Mouse (Mus musculus) cerebellum, postnatal 10 days (tissue): ENCODE measurements around the gene Rbfox3.

ENCODE experiments used
- DNase-seq, 2 experiments: peaks; one replicate each; pipeline ENCODE4 v3.0.0; 2021; ENCODE audit warnings: mixed read lengths in 2 of 2

Gene Rbfox3

DNA sequence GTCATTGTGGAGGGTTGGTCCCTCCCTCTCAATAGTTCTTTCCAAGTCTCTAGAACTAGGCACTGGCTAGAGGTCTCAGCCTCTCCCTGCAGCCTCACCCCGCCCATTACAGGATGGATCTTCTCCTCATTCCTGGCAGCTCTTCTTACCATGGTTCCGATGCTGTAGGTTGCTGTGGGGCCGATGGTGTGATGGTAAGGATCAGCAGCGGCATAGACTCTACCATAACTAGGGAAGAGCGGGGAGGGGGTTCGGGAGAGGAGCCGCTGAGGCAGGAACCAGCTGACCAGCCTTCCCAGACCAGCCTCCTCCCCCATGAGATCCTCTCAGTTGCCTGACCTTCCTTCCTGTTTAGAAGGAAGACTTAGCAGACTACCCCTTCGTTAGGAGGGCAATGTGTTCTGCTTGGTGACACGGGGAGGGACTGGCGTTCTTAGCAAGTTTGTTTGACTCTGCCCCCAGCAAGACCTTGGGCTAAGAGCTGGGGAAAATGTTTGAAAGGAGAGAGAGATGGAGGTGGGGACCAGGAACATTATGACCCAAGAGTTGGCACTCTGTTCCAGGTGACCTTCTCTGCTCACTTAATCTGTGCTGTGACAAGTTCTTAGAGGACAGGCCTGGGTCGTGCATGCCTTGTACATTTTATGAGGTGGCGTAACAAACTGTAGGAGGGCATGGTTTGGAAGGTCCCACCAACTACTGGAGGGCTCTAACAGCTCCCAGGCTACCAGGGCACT, 417.2 kb downstream of the Rbfox3 start:
- no peak for DNase-seq

DNA sequence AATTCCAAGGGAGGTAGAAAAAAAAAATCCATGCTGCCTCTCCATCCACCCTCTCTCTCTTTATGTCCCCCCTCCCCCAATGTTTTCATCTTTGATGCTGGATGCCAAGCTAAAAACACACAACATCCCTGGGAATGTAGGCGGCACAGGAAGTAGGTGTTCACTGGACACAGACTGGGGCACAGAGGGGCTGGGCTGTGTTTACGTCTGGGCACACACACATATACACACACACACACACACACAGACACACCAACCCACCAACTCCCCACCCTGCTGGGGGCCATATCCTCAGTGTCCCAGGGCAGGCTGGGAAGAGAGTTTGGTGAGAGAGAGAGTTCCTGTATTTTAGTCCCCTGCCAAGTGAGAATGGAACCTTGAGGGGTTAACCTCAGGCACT, 417.9 kb downstream of the Rbfox3 start:
- DNase-seq, result no peak

GRCm38 (mm10) chr11:118491230-118491629, 420.2 kb downstream of the Rbfox3 start:
- no peak for DNase-seq

- DNase-seq, result peak; percentile 90 to 93
Observed at GRCm38 (mm10) chr11:118490566-118491218, 420.7 kb downstream of the Rbfox3 start.

DNA sequence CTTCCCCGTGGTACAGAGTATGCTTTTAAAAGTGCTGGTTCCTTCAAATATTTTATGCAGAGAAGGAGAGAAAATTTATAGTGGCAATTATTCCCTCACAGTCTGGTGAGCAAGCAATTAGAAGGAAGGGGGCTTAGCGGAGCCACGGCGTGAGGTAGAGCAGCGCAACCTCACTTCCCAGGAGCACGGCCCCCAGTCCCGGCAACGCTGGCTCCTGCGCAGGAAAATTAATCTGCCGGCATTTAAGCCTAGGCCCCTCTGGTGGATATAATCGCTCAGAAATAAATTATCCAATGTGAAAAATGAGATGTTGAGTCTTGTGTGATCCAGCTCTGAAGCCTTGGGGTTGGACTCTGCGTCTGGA, 422.5 kb downstream of the Rbfox3 start:
- DNase-seq, result no peak

DNA sequence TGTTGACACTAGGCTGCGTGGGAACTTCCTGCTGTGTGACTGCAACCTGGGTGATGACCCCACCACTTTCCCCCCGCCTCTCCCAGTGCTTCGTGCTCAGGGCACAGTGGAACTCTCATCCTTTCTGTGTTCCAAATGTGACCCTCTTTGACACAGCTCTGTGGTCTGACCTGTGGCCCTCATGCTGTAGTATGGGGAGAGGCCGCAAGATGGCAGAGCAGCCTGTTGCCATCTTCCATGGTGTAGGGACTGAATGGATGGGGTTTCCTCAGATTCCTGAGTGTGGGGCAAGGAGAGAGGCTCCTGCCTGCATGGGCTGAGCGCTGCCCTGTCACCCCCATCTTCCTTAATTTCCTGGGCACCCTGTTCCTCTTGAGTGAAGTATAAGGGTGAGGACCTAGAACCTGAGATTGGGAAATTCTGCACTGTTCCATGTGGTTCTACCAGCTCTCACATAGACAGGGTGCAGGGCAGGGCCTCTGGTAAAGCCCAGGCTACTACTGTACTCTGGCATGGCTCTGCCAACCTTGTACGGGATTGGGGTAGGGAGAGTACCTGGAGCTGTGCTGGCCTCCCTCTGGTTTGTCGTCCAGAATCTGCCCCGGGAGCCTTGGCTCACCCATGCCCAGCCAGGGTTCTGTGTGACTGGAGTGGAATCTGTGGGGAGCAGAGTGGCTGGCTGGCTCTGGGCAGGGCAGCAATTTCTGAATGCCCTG, 423.0 kb downstream of the Rbfox3 start:
- DNase-seq, result peak; percentile 68 to 74

DNA sequence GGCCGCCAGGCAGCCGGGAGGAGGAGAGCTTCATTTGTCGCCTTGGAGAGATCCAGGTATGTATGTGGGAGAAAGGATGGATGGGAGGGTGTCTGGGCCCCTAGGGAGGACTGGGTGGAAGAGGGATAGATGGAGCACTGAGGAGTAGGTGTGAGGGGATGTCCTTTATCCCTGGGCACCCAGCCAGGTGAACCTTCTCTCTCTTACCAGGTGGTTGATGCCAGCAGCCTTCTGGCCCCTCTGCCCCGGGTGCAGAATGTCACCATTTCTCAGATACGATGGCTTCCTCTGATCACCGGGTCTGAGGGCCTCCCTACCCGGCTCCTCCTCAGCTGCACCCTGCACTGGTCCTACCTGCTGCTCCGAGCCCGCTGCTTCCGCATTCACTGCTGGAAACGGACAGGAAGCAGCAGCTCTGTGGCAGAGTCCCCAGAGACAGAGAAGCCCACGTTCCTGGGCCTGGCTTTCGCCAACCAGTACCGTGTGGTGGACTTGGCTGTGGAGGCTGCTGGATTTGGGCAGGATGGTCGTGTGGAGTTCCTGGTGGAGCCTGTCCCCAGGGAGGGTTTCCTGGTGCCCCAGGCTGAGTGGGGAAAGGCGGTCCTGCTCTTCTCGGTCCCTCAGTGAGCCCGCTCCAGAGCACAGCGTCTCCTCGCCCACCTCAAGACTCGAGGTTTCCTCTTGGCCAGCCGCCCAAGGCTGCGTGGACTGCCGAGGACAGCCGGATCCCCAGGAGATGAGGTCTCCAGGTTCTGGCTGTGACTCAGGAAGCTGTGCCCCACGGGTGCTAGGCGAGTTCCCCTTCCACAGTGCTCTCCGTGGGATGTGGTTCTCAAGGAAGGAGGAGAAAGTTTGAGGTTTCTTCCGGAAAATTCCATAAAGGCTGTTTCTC, 424.3 kb downstream of the Rbfox3 start:
- DNase-seq, result peak; percentile 67 to 74

DNA sequence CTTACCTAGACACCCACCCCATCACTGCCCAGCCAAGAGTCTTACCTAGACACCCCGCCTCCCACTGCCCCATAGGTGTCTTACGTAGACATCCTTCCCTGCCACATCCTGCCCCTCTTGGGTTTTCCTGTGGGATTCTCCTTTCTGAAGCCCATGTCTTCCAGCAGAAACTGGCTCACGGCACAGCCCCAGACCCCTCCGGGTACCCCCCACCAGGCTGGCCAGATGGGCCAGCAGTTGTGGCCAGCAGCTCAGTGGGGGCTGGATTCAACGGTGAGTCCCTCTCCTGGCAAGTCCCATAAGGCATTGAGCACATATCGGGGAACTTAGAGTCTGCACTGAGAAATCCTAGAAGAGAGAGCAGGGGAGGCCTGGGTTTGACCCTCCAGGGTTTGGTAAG, 425.1 kb downstream of the Rbfox3 start:
- DNase-seq, result peak; percentile 64 to 71

- peak in 1 of 2 experiments; percentile 55 for DNase-seq
Observed at GRCm38 (mm10) chr11:118485780-118486179, 425.6 kb downstream of the Rbfox3 start.

DNA sequence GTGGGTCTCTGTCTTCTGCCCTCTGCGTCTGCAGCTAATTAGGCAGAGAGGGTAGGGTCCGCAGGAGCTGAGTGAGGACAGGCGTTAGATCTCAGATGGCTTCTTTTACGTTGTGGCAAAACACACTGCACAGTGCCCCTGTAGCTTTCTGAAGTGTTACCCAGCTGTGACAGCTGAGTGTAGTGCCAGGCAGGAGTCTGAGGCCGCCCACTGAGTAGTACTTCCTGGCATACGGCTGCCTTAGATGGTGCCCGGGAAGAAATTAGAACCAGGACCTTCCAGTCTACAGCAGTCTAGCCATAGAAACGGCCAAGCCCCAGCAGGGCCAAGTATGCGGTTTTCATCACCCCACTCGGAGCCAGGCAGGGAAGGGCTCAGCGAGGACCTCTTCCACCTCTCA, 426.1 kb downstream of the Rbfox3 start:
- DNase-seq, result peak in 1 of 2 experiments; percentile 42

DNA sequence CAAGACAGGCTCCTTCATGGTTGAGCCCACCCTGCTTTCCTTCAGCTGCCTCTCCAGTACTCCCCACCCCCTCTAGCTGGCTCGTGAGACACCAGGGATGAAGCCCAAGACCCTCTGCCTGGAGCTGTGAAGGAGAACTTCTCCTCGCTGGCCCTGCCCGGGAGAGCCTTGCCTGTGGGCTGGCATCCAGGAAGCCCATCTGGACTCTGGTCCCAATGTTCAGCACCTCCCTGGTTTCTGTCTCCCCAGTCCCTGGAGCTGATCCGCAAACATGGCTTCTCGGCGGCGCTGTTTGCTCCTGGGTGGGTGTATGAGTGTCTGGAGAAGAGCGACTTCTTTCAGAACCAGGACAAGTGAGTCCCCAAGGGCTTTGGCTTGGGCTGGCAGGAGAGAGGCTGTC, 427.2 kb downstream of the Rbfox3 start:
- peak; percentile 85 to 89 for DNase-seq

GRCm38 (mm10) chr11:118481751-118482150, 429.6 kb downstream of the Rbfox3 start:
- peak; percentile 66 to 69 for DNase-seq

- DNase-seq, result peak; percentile 82 to 84
Observed at GRCm38 (mm10) chr11:118481231-118481630, 430.2 kb downstream of the Rbfox3 start.

DNA sequence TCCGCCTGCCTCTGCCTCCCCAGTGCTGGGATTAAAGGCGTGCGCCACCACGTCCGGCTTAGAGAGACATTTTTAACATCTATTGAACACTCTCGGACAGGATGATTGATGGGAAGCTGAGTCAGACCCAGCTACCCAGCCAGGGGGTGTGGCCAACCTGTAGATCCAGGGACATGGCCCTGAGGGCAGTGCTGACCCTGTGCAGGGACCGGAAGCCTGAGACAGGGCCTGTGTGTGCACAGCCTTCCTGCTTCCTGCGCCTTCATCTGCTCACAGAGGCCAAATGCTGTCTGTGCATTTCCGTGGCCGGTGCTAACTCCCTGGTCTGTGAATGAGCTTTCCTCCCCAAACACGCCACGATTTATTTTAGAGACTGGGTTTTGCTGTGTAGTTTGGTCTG, 431.6 kb downstream of the Rbfox3 start:
- DNase-seq, result no peak

DNA sequence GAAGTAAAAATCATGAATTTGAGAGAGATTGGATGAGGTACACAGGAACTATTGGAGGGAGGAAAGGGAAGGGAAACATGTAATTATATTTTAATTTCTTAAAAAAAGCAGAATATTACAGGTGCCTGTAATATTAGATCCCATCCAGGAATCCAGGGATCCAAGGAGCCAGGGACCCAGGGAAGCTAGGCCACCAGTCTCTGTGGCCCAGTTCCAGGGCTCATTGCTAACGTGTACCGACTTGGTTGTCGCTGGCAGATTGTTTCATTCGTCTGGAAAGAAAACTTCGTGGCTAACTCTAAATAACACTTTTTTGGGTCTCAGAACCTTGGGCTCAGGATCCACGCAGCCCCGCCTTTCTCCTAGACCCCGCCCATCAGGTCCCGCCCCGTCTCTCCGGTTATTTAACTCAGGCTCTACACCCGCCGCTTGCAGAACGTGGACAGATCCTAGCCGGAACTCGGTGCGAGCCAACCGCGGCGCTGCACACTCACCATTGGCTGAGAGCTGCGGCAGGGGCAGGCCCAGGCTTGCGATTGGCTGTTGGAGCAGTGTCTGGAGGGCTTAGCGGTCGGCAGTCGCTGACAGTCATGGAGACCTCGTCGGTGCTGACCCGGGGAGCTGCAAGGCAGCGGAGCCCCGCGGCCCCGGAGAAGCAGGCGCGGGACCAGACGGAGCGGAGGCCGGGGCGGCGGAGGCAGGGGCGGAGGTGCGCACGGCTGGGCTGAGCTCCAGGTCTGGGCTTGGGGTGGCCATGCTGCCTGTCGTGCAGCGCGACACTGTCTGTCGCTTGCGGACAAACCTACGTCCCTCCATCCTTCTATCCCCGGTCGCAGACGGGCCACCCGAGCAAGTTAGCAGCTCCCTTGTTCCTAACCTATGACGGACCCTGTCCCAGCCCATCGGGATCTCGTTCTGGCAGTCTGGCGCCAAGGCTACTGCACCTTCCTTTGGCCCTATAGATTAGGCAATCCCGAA, 434.7 kb downstream of the Rbfox3 start, which contains the start of gene Engase:
Gene Engase (plus strand): TSS at position 434 of the 978 bp plus-strand sequence.
- peak; percentile 95 to 97 for DNase-seq

- DNase-seq, result no peak
Observed at GRCm38 (mm10) chr11:118475496-118476083, 435.8 kb downstream of the Rbfox3 start.

GRCm38 (mm10) chr11:118473842-118474500, 437.4 kb downstream of the Rbfox3 start:
- DNase-seq, result no peak

GRCm38 (mm10) chr11:118473161-118473560, 438.2 kb downstream of the Rbfox3 start:
- DNase-seq, result no peak

DNA sequence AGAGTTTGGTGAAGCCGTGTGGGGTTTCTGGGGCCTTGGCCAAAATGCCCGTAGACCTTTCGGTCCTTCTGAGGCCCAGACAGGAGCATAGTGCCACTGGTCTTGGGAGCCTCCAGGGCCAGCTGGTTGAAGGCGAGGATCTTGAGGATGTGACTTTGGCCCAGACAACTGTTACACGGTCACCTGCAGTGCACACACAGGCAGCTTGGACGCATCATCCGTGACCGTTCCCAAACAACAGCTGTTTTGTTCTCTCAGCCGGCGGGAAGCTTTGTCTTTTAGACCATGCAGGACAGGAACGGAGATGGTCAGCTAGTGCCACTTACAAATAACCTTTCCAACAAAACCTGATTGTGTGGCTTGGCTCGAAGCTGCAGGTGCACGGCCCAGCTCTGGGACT, 439.7 kb downstream of the Rbfox3 start:
- DNase-seq, result peak in 1 of 2 experiments; percentile 38

DNA sequence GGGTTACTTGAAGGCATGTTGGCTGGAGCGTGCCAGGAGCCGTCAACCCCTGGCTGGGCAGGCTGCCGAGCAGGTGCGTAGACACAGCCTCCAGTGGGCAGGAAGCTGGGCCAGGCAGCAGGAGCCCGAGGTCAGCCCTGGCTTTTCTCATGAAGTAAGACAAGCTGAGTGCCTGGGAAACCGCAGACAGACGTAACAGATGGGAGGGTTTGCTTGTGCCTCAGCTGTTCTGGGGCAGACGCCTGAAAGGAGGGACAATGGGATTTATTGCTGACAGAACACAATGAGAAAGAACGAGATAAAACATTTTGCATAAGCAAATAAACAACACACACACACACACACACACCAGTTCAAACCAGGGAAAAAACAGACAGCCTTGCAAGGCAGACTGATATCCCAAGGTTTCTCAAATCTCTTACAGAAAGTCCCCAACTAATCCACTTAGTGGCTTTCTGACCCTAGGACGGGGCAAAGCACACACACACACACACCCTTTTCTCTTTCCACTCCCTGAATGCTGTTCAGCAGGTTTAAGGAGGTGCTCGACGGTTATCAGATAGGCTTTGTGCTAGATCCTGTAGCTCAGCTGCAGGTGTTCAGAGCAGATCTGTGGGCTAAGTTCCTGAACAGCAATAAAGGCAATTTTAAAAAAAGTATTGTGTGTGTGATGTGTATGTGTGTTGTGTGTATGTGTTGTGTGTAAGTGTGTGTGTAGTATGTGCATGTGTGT, 441.0 kb downstream of the Rbfox3 start:
- peak; percentile 62 to 65 for DNase-seq
